9 mouse cellular contexts compared by ENCODE assay signal in the genomic region with DNA sequence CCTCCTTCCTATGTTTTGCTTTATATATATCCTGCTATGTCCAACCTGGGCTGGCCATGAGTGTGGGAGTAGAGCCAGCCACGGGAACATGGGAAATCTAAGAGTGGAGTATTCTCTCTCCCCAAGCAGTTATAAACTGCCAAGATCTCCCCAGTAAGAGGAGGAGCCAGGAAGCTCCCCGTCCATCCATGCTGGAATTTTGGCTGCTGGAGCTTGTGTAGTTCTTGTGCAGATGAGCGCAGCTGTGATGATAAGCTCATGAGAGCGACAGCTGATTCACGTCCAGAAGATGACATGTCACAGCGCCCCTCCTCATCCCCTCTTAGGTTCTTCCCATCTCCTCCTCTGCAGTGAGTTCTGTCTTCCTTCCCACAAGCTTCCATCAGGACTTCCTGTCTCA.
DNase-seq lines count a peak whose midpoint lies in the region; ATAC-seq and TF ChIP-seq lines count a peak whose summit lies in the region.
"Had no signal": no experiment of that assay in that cellular context is flagged by ENCODE, and none has a peak within 500 bp of the region (broad histone marks: within the 10 kb centered on the region; RNA-seq: fewer than 3 reads in every experiment).

No protein-coding gene starts in this region.

- H3K4me1 ChIP-seq in liver, adult 2 months (ENCODE audit: control insufficient read depth, insufficient read depth, low read length), result no peaks in the 10 kb centered on the region
- H3K4me1 ChIP-seq in liver, embryonic 12.5 days, result no peaks in the 10 kb centered on the region
- H3K4me1 ChIP-seq in stomach, embryonic 14.5 days (ENCODE audit: control insufficient read depth, insufficient read depth, low read length), result no peaks in the 10 kb centered on the region
- H3K4me1 ChIP-seq in hindbrain, embryonic 13.5 days (replicated peaks), result no peaks in the 10 kb centered on the region

- TF ChIP-seq CTCF in liver, adult 2 months (IDR thresholded peaks at IDR 0.05; ENCODE audit: low read depth, low read length), result no peak

- H3K4me3 ChIP-seq in liver, adult 2 months (ENCODE audit: insufficient read depth, low read depth, low read length), result no peak overlapping the region
- no peak overlapping the region for H3K4me3 ChIP-seq in liver, embryonic 12.5 days
- no peak overlapping the region for H3K4me3 ChIP-seq in stomach, embryonic 14.5 days (ENCODE audit: low read depth, low read length)
- no peak overlapping the region for H3K4me3 ChIP-seq in hindbrain, embryonic 13.5 days

- WGBS in liver, adult 2 months, result 70% methylated on average over 6 of the region's 6 CpGs
- 52% methylated on average over 6 of the region's 6 CpGs for WGBS in liver, embryonic 12.5 days (ENCODE audit: insufficient replicate concordance)
- WGBS in stomach, embryonic 14.5 days, result 37% methylated on average over 6 of the region's 6 CpGs
- 89% methylated on average over 6 of the region's 6 CpGs for WGBS in hindbrain, embryonic 13.5 days

- no peak overlapping the region for H3K4me2 ChIP-seq in liver, embryonic 12.5 days
- H3K4me2 ChIP-seq in stomach, embryonic 14.5 days (replicated peaks; ENCODE audit: low read depth, low read length), result no peak overlapping the region
- H3K4me2 ChIP-seq in hindbrain, embryonic 13.5 days, result no peak overlapping the region

- peak; percentile 28 for DNase-seq in liver, adult 2 months (ENCODE audit: extremely low read depth, low read depth, low spot score)
- peak; percentile 19 to 28 for DNase-seq in heart, postnatal 36 days
- peak; percentile 38 to 56 for DNase-seq in kidney, postnatal 25 days
- no peak for DNase-seq in adrenal gland, postnatal 25 days
- DNase-seq in embryo, embryonic 9.5 days (ENCODE audit: extremely low spot score), result no peak

- TF ChIP-seq POLR2A in liver, adult 2 months (IDR thresholded peaks at IDR 0.05; ENCODE audit: extremely low read depth, insufficient read depth, low read length), result no peak

- ATAC-seq in liver, embryonic 12.5 days, result no peak
- ATAC-seq in stomach, embryonic 14.5 days (ENCODE audit: insufficient number of reproducible peaks, insufficient read depth, low FRiP score, low read depth), result peak; percentile 89; the same call in 1 of the 2 replicates
- no peak for ATAC-seq in hindbrain, embryonic 13.5 days (ENCODE audit: low FRiP score)

- no peaks in the 10 kb centered on the region for H3K79me2 ChIP-seq in liver, adult 2 months (ENCODE audit: control insufficient read depth, insufficient read depth, low read length)

- no peaks in the 10 kb centered on the region for H3K9me3 ChIP-seq in liver, embryonic 12.5 days (replicated peaks)
- no peaks in the 10 kb centered on the region for H3K9me3 ChIP-seq in stomach, embryonic 14.5 days (ENCODE audit: control insufficient read depth, low read depth, low read length)
- H3K9me3 ChIP-seq in hindbrain, embryonic 13.5 days, result no peaks in the 10 kb centered on the region

- H3K36me3 ChIP-seq in liver, adult 2 months (ENCODE audit: control insufficient read depth, insufficient read depth, low read length), result no peaks in the 10 kb centered on the region
- no peaks in the 10 kb centered on the region for H3K36me3 ChIP-seq in liver, embryonic 12.5 days
- H3K36me3 ChIP-seq in stomach, embryonic 14.5 days (ENCODE audit: control insufficient read depth, insufficient read depth, low read length), result no peaks in the 10 kb centered on the region
- no peaks in the 10 kb centered on the region for H3K36me3 ChIP-seq in hindbrain, embryonic 13.5 days

- intact Hi-C loops in heart, postnatal 36 days (cut with DNase I), result no loop called here

- H3K27ac ChIP-seq in liver, adult 2 months (replicated peaks; ENCODE audit: insufficient read depth, low read depth, low read length), result no peak overlapping the region
- H3K27ac ChIP-seq in liver, embryonic 12.5 days, result no peak overlapping the region
- H3K27ac ChIP-seq in stomach, embryonic 14.5 days (ENCODE audit: low read length), result peak overlapping the region; percentile 55; the same call in 1 of the 2 replicates
- no peak overlapping the region for H3K27ac ChIP-seq in hindbrain, embryonic 13.5 days

- H3K27me3 ChIP-seq in liver, adult 2 months (ENCODE audit: control insufficient read depth, insufficient read depth, low read length), result no peaks in the 10 kb centered on the region
- no peaks in the 10 kb centered on the region for H3K27me3 ChIP-seq in liver, embryonic 12.5 days (replicated peaks)
- H3K27me3 ChIP-seq in stomach, embryonic 14.5 days (ENCODE audit: control insufficient read depth, insufficient read depth, low read length), result no peaks in the 10 kb centered on the region
- H3K27me3 ChIP-seq in hindbrain, embryonic 13.5 days, result no peaks in the 10 kb centered on the region
- H3K27me3 ChIP-seq: CH12.LX had no signal

- H3K9ac ChIP-seq in liver, adult 2 months (ENCODE audit: low read depth, low read length), result no peak overlapping the region
- no peak overlapping the region for H3K9ac ChIP-seq in liver, embryonic 12.5 days
- H3K9ac ChIP-seq in stomach, embryonic 14.5 days (replicated peaks; ENCODE audit: low read depth, low read length), result no peak overlapping the region
- H3K9ac ChIP-seq in hindbrain, embryonic 13.5 days, result no peak overlapping the region

Comparison
In these comparisons a context has a peak if more than half of its experiments do, and no peak if none do; other contexts are left out.
1. DNase-seq: peak in liver, adult 2 months (single experiment), heart, postnatal 36 days (2 of 2) and kidney, postnatal 25 days (2 of 2); none in adrenal gland, postnatal 25 days (single experiment) and embryo, embryonic 9.5 days (single experiment).